11 mouse cellular contexts compared by ENCODE assay signal in genomic region chr3:54551908-54552307, GRCm38 (mm10).
A peak's percentile ranks its signal among the peaks of the same experiment; 100 is the strongest.
DNase-seq lines count a peak whose midpoint lies in the region; ATAC-seq and TF ChIP-seq lines count a peak whose summit lies in the region.
"Had no signal": no experiment of that assay in that cellular context is flagged by ENCODE, and none has a peak within 500 bp of the region (broad histone marks: within the 10 kb centered on the region; RNA-seq: fewer than 3 reads in every experiment).

No protein-coding gene starts in this region.

- WGBS in hindbrain, postnatal 0 days = 61% methylated on average over 9 of the region's 9 CpGs
- WGBS in hindbrain, embryonic 12.5 days = 79% methylated on average over 9 of the region's 9 CpGs
- WGBS in heart, embryonic 16.5 days = 59% methylated on average over 9 of the region's 9 CpGs
- WGBS in forebrain, embryonic 11.5 days = 86% methylated on average over 9 of the region's 9 CpGs
- WGBS in liver, embryonic 11.5 days = 80% methylated on average over 9 of the region's 9 CpGs

- no peak overlapping the region for H3K9ac ChIP-seq in hindbrain, postnatal 0 days (replicated peaks; ENCODE audit: low read length)
- no peak overlapping the region for H3K9ac ChIP-seq in hindbrain, embryonic 12.5 days
- no peak overlapping the region for H3K9ac ChIP-seq in heart, embryonic 16.5 days (ENCODE audit: low read length)
- H3K9ac ChIP-seq in forebrain, embryonic 11.5 days (ENCODE audit: low read length) = no peak overlapping the region
- no peak overlapping the region for H3K9ac ChIP-seq in liver, embryonic 11.5 days (ENCODE audit: low read depth, low read length)

- H3K36me3 ChIP-seq in hindbrain, postnatal 0 days (ENCODE audit: insufficient read depth, low read length) = no peaks in the 10 kb centered on the region
- no peaks in the 10 kb centered on the region for H3K36me3 ChIP-seq in hindbrain, embryonic 12.5 days
- H3K36me3 ChIP-seq in heart, embryonic 16.5 days (ENCODE audit: control insufficient read depth, insufficient read depth) = no peaks in the 10 kb centered on the region
- no peaks in the 10 kb centered on the region for H3K36me3 ChIP-seq in forebrain, embryonic 11.5 days (ENCODE audit: control insufficient read depth, insufficient read depth, low read length)
- no peaks in the 10 kb centered on the region for H3K36me3 ChIP-seq in liver, embryonic 11.5 days (ENCODE audit: control insufficient read depth, insufficient read depth, low read length)

- no peaks in the 10 kb centered on the region for H3K27me3 ChIP-seq in hindbrain, postnatal 0 days (ENCODE audit: insufficient read depth, low read length)
- H3K27me3 ChIP-seq in hindbrain, embryonic 12.5 days = no peaks in the 10 kb centered on the region
- no peaks in the 10 kb centered on the region for H3K27me3 ChIP-seq in heart, embryonic 16.5 days (ENCODE audit: control insufficient read depth, insufficient read depth, low read length)
- no peaks in the 10 kb centered on the region for H3K27me3 ChIP-seq in forebrain, embryonic 11.5 days (ENCODE audit: control insufficient read depth, insufficient read depth, low read length)
- H3K27me3 ChIP-seq in liver, embryonic 11.5 days (replicated peaks; ENCODE audit: control insufficient read depth, insufficient read depth, low read length) = no peaks in the 10 kb centered on the region
- H3K27me3 ChIP-seq: megakaryocyte, embryonic 14.5 days had no signal

- intact Hi-C loops in gastrocnemius, adult 2 months (cut with DNase I) = no loop called here

- DNase-seq in hindbrain, postnatal 0 days (ENCODE audit: low spot score) = peak; percentile 6
- peak; percentile 42 for DNase-seq in 3T3-L1 (ENCODE audit: low read depth, low spot score)
- peak; percentile 48 for DNase-seq in gastrocnemius, adult 2 months
- no peak for DNase-seq in forebrain, embryonic 11.5 days (ENCODE audit: low spot score)
- no peak for DNase-seq in liver, embryonic 11.5 days (ENCODE audit: low spot score)
- DNase-seq: kidney, adult 9 months; right cerebral cortex, postnatal 14 days had no signal

- H3K4me1 ChIP-seq in hindbrain, postnatal 0 days (ENCODE audit: insufficient read depth, low read length) = no peaks in the 10 kb centered on the region
- H3K4me1 ChIP-seq in hindbrain, embryonic 12.5 days = no peaks in the 10 kb centered on the region
- no peaks in the 10 kb centered on the region for H3K4me1 ChIP-seq in heart, embryonic 16.5 days (ENCODE audit: control insufficient read depth, insufficient read depth, low read length)
- H3K4me1 ChIP-seq in forebrain, embryonic 11.5 days (replicated peaks; ENCODE audit: control insufficient read depth, insufficient read depth, low read length) = no peaks in the 10 kb centered on the region
- H3K4me1 ChIP-seq in liver, embryonic 11.5 days (replicated peaks; ENCODE audit: control insufficient read depth, insufficient read depth, low read length) = no peaks in the 10 kb centered on the region
- H3K4me1 ChIP-seq: megakaryocyte, embryonic 14.5 days had no signal

- no peak for ATAC-seq in hindbrain, postnatal 0 days
- no peak for ATAC-seq in hindbrain, embryonic 12.5 days (ENCODE audit: low FRiP score)
- ATAC-seq in heart, embryonic 16.5 days (replicated peaks; ENCODE audit: extremely low read depth, insufficient read depth, low FRiP score) = peak; percentile 87
- no peak for ATAC-seq in erythroblast, adult 5-6 weeks (replicated peaks; ENCODE audit: low FRiP score, poor library complexity, severe bottlenecking)
- ATAC-seq in forebrain, embryonic 11.5 days (replicated peaks; ENCODE audit: low FRiP score) = no peak
- ATAC-seq in liver, embryonic 11.5 days (replicated peaks; ENCODE audit: low FRiP score) = no peak

- no peak overlapping the region for H3K4me3 ChIP-seq in hindbrain, postnatal 0 days (ENCODE audit: low read length)
- no peak overlapping the region for H3K4me3 ChIP-seq in hindbrain, embryonic 12.5 days
- H3K4me3 ChIP-seq in gastrocnemius, adult 2 months = no peak overlapping the region
- H3K4me3 ChIP-seq in heart, embryonic 16.5 days (ENCODE audit: low read length) = no peak overlapping the region
- no peak overlapping the region for H3K4me3 ChIP-seq in forebrain, embryonic 11.5 days (ENCODE audit: low read depth, low read length)
- H3K4me3 ChIP-seq in liver, embryonic 11.5 days (ENCODE audit: low read depth, low read length) = no peak overlapping the region

- no peaks in the 10 kb centered on the region for H3K9me3 ChIP-seq in hindbrain, postnatal 0 days (ENCODE audit: low read length)
- peaks cover 7% of the 10 kb centered on the region for H3K9me3 ChIP-seq in hindbrain, embryonic 12.5 days (replicated peaks)
- peaks cover 6% of the 10 kb centered on the region for H3K9me3 ChIP-seq in heart, embryonic 16.5 days (replicated peaks; ENCODE audit: control insufficient read depth, low read length)
- H3K9me3 ChIP-seq in forebrain, embryonic 11.5 days (ENCODE audit: control insufficient read depth, low read length) = no peaks in the 10 kb centered on the region
- peaks cover 4% of the 10 kb centered on the region; the same call in 1 of the 2 replicates for H3K9me3 ChIP-seq in liver, embryonic 11.5 days (ENCODE audit: control insufficient read depth, low read length)

- H3K4me2 ChIP-seq in hindbrain, postnatal 0 days (ENCODE audit: low read depth, low read length) = no peak overlapping the region
- no peak overlapping the region for H3K4me2 ChIP-seq in hindbrain, embryonic 12.5 days (replicated peaks)
- no peak overlapping the region for H3K4me2 ChIP-seq in heart, embryonic 16.5 days (ENCODE audit: low read depth, low read length)
- H3K4me2 ChIP-seq in forebrain, embryonic 11.5 days (ENCODE audit: low read depth, low read length, severe bottlenecking) = no peak overlapping the region
- H3K4me2 ChIP-seq in liver, embryonic 11.5 days = no peak overlapping the region

- H3K27ac ChIP-seq in hindbrain, postnatal 0 days = no peak overlapping the region
- H3K27ac ChIP-seq in hindbrain, embryonic 12.5 days = no peak overlapping the region
- no peak overlapping the region for H3K27ac ChIP-seq in gastrocnemius, adult 2 months
- peak overlapping the region; percentile 57 for H3K27ac ChIP-seq in heart, embryonic 16.5 days (ENCODE audit: low read length)
- no peak overlapping the region for H3K27ac ChIP-seq in forebrain, embryonic 11.5 days (ENCODE audit: low read depth, low read length)
- H3K27ac ChIP-seq in liver, embryonic 11.5 days (ENCODE audit: low read depth, low read length) = no peak overlapping the region

- no peak for TF ChIP-seq CTCF in hindbrain, postnatal 0 days (IDR thresholded peaks at IDR 0.05; ENCODE audit: low read depth)
- no peak for TF ChIP-seq CTCF in gastrocnemius, adult 2 months (IDR thresholded peaks at IDR 0.05)

Comparison
In these comparisons a context has a peak if more than half of its experiments do, and no peak if none do; other contexts are left out.
1. DNase-seq: peak in hindbrain, postnatal 0 days (single experiment), 3T3-L1 (single experiment) and gastrocnemius, adult 2 months (single experiment); none in forebrain, embryonic 11.5 days (single experiment) and liver, embryonic 11.5 days (single experiment).